Mouse (Mus musculus) embryonic facial prominence, embryonic 15.5 days (tissue): ENCODE data around the gene 4930432K21Rik. TPM values are rescaled to one million over a fixed set of nuclear protein-coding genes. Genes with fewer than 3 reads are reported as not detected.

Experiments
- ATAC-seq: fragments of 200-750 bp; cut with Nextera tagmentation; 2 replicates; pipeline ENCODE4 v1.8.0; 2017; ENCODE audit warnings: low read depth, moderate TSS enrichment; ENCODE audit not compliant: insufficient number of reproducible peaks, low FRiP score, low TSS enrichment
- H3K27ac ChIP-seq: fragments of 300-500 bp; sonication (generic); replicated peaks from 2 replicates; pipeline ENCODE4 v1.5.1; 2015; ENCODE audit warnings: mild to moderate bottlenecking, inconsistent platforms
- H3K27me3 ChIP-seq: fragments of 300-500 bp; sonication (generic); 2 replicates; pipeline ENCODE4 v1.6.1; 2015; ENCODE audit warnings: inconsistent platforms
- H3K36me3 ChIP-seq: fragments of 300-500 bp; sonication (generic); 2 replicates; pipeline ENCODE4 v1.6.1; 2015; ENCODE audit warnings: mild to moderate bottlenecking, inconsistent platforms
- H3K4me1 ChIP-seq: fragments of 300-500 bp; sonication (generic); 2 replicates; pipeline ENCODE4 v1.6.1; 2015; ENCODE audit warnings: inconsistent platforms
- H3K4me2 ChIP-seq: fragments of 300-500 bp; sonication (generic); replicated peaks from 2 replicates; pipeline ENCODE4 v1.6.1; 2015; ENCODE audit warnings: mild to moderate bottlenecking, inconsistent platforms
- H3K4me3 ChIP-seq: fragments of 300-500 bp; sonication (generic); replicated peaks from 2 replicates; pipeline ENCODE4 v1.5.1; 2015; ENCODE audit warnings: mild to moderate bottlenecking, inconsistent platforms
- H3K9ac ChIP-seq: fragments of 300-500 bp; sonication (generic); 2 replicates; pipeline ENCODE4 v1.6.1; 2015; ENCODE audit warnings: inconsistent platforms
- H3K9me3 ChIP-seq: fragments of 300-500 bp; sonication (generic); replicated peaks from 2 replicates; pipeline ENCODE4 v1.6.1; 2016; ENCODE audit warnings: inconsistent platforms
- whole genome bisulfite sequencing: fragments of 180-500 bp; shearing (Covaris S2); methylation state at CpG from one replicate; pipeline ENCODE4 v1.1.7; 2015; 5-methylcytosine and 5-hydroxymethylcytosine counted together
- polyA plus RNA-seq: library from polyadenylated mRNA; unstranded; fragments of >200 nt; fragmentation: Nextera tagmentation; extraction: Ambion mirVana; gene quantifications from 2 replicates; pipeline ENCODE4 v1.2.1, GENCODE M21; 2015

The 4930432K21Rik gene
- polyA plus RNA-seq, 1 experiment from 2014 or later, result 2.3 TPM

- 0 out of 2 replicates have a peak, but pooled peaks cover 2% of the 10 kb centered on the region for H3K36me3 ChIP-seq
- peak overlapping the region; percentile 92 for H3K9ac ChIP-seq
- WGBS, result under 1% methylated on average over 77 of the region's 87 CpGs
- no peaks in the 10 kb centered on the region for H3K9me3 ChIP-seq
- ATAC-seq, result peak; percentile 26; the same call in 1 of the 2 replicates
- peak overlapping the region; percentile 90 for H3K27ac ChIP-seq
- H3K4me3 ChIP-seq, result peak overlapping the region; percentile 71
- H3K27me3 ChIP-seq, result no peaks in the 10 kb centered on the region
- peaks cover 59% of the 10 kb centered on the region for H3K4me1 ChIP-seq
- peak overlapping the region; percentile 85 for H3K4me2 ChIP-seq
These were observed 35.6 kb downstream of the 4930432K21Rik start for GRCm38 (mm10) chr8:84183261-84184084.

- peak overlapping the region; percentile 85 for H3K4me2 ChIP-seq
- peak overlapping the region; percentile 71 for H3K4me3 ChIP-seq
- peak overlapping the region; percentile 92 for H3K9ac ChIP-seq
- H3K4me1 ChIP-seq, result peaks cover 58% of the 10 kb centered on the region
- peak overlapping the region; percentile 90 for H3K27ac ChIP-seq
- H3K9me3 ChIP-seq, result no peaks in the 10 kb centered on the region
- WGBS, result 13% methylated on average over 21 of the region's 21 CpGs
- no peaks in the 10 kb centered on the region for H3K36me3 ChIP-seq
- no peak; the same call in 1 of the 2 replicates for ATAC-seq
- no peaks in the 10 kb centered on the region for H3K27me3 ChIP-seq
These were observed 36.5 kb downstream of the 4930432K21Rik start for GRCm38 (mm10) chr8:84184085-84185043.

GRCm38 (mm10) chr8:84185117-84185516, 37.3 kb downstream of the 4930432K21Rik start, which contains the start of gene Nanos3:
Gene Nanos3 (minus strand): TSS chr8:84185217.
- Histone ChIP-seq H3K4me2 (peak within 1 kb of the TSS; percentile 85), H3K27ac (peak within 1 kb of the TSS; percentile 90), H3K27me3 (no peaks in the 10 kb centered on the region), H3K9me3 (no peaks in the 10 kb centered on the region), H3K36me3 (no peaks in the 10 kb centered on the region), H3K9ac (peak within 1 kb of the TSS; percentile 92), H3K4me3 (peak within 1 kb of the TSS; percentile 71), H3K4me1 (peaks cover 51% of the 10 kb centered on the region)
- ATAC-seq, result no peak
- WGBS, result 89% methylated on average over 7 of the region's 7 CpGs

GRCm38 (mm10) chr8:84186547-84186946, 38.7 kb downstream of the 4930432K21Rik start:
- H3K9me3 ChIP-seq, result no peaks in the 10 kb centered on the region
- peak overlapping the region; percentile 39 for H3K4me3 ChIP-seq
- no peaks in the 10 kb centered on the region for H3K27me3 ChIP-seq
- peaks cover 40% of the 10 kb centered on the region for H3K4me1 ChIP-seq
- peak; percentile 22; the same call in 1 of the 2 replicates for ATAC-seq
- peak overlapping the region; percentile 28 for H3K9ac ChIP-seq
- H3K4me2 ChIP-seq, result peak overlapping the region; percentile 87
- WGBS, result under 1% methylated on average over 12 of the region's 12 CpGs
- peak overlapping the region; percentile 85 for H3K27ac ChIP-seq
- H3K36me3 ChIP-seq, result no peaks in the 10 kb centered on the region

- Histone ChIP-seq H3K27ac (peak overlapping the region; percentile 85), H3K4me2 (peak overlapping the region; percentile 87), H3K4me1 (peaks cover 40% of the 10 kb centered on the region), H3K9me3 (no peaks in the 10 kb centered on the region), H3K9ac (peak overlapping the region; percentile 28), H3K4me3 (peak overlapping the region; percentile 39), H3K36me3 (no peaks in the 10 kb centered on the region), H3K27me3 (no peaks in the 10 kb centered on the region)
- no peak for ATAC-seq
- WGBS, result 3% methylated on average over 21 of the region's 21 CpGs
These were observed 39.4 kb downstream of the 4930432K21Rik start for GRCm38 (mm10) chr8:84187065-84187755.

- H3K9me3 ChIP-seq, result no peaks in the 10 kb centered on the region
- 83% methylated on average over 10 of the region's 10 CpGs for WGBS
- H3K9ac ChIP-seq, result no peak overlapping the region
- no peaks in the 10 kb centered on the region for H3K27me3 ChIP-seq
- peaks cover 44% of the 10 kb centered on the region for H3K4me1 ChIP-seq
- no peak overlapping the region for H3K4me2 ChIP-seq
- no peaks in the 10 kb centered on the region for H3K36me3 ChIP-seq
- H3K27ac ChIP-seq, result no peak overlapping the region
- H3K4me3 ChIP-seq, result no peak overlapping the region
- ATAC-seq, result no peak
These were observed 40.8 kb downstream of the 4930432K21Rik start for GRCm38 (mm10) chr8:84188671-84189070.

GRCm38 (mm10) chr8:84189603-84190002, 41.8 kb downstream of the 4930432K21Rik start:
- no peak overlapping the region for H3K4me3 ChIP-seq
- ATAC-seq, result no peak
- H3K27ac ChIP-seq, result 0 out of 2 replicates have a peak overlapping the region, but pooled peaks have one; percentile 7
- WGBS, result 44% methylated on average over 4 of the region's 4 CpGs
- no peaks in the 10 kb centered on the region for H3K36me3 ChIP-seq
- peaks cover 37% of the 10 kb centered on the region for H3K4me1 ChIP-seq
- H3K9me3 ChIP-seq, result no peaks in the 10 kb centered on the region
- H3K4me2 ChIP-seq, result no peak overlapping the region
- H3K27me3 ChIP-seq, result no peaks in the 10 kb centered on the region
- H3K9ac ChIP-seq, result no peak overlapping the region

GRCm38 (mm10) chr8:84190191-84190867, 42.5 kb downstream of the 4930432K21Rik start:
- H3K36me3 ChIP-seq, result no peaks in the 10 kb centered on the region

GRCm38 (mm10) chr8:84192023-84192422, 44.2 kb downstream of the 4930432K21Rik start:
- 14% methylated on average over 13 of the region's 13 CpGs for WGBS
- ATAC-seq, result peak; percentile 83
- peak overlapping the region; percentile 31 for H3K4me3 ChIP-seq

More at GRCm38 (mm10) chr8:84190191-84190867, 42.5 kb downstream of the 4930432K21Rik start:
- Histone ChIP-seq H3K4me2 (no peak overlapping the region), H3K9me3 (no peaks in the 10 kb centered on the region), H3K27me3 (no peaks in the 10 kb centered on the region), H3K4me3 (no peak overlapping the region), H3K9ac (no peak overlapping the region), H3K4me1 (peaks cover 32% of the 10 kb centered on the region), H3K27ac (peak overlapping the region; percentile 94; the same call in 1 of the 2 replicates)
- no peak for ATAC-seq
- 86% methylated on average over 7 of the region's 7 CpGs for WGBS

GRCm38 (mm10) chr8:84192555-84192954, 44.7 kb downstream of the 4930432K21Rik start:
- Histone ChIP-seq H3K9ac (0 out of 2 replicates have a peak overlapping the region, but pooled peaks have one; percentile 19), H3K4me1 (peaks cover 29% of the 10 kb centered on the region), H3K9me3 (no peaks in the 10 kb centered on the region), H3K27me3 (no peaks in the 10 kb centered on the region), H3K4me2 (peak overlapping the region; percentile 50), H3K36me3 (no peaks in the 10 kb centered on the region), H3K4me3 (peak overlapping the region; percentile 31), H3K27ac (peak overlapping the region; percentile 94)
- peak; percentile 41 for ATAC-seq
- WGBS, result 2% methylated on average over 33 of the region's 33 CpGs

More at GRCm38 (mm10) chr8:84192023-84192422, 44.2 kb downstream of the 4930432K21Rik start:
- Histone ChIP-seq H3K36me3 (no peaks in the 10 kb centered on the region), H3K4me1 (peaks cover 28% of the 10 kb centered on the region), H3K27me3 (no peaks in the 10 kb centered on the region), H3K27ac (peak overlapping the region; percentile 94), H3K9me3 (no peaks in the 10 kb centered on the region), H3K4me2 (peak overlapping the region; percentile 50), H3K9ac (no peak overlapping the region)
